Mouse (Mus musculus): Measurements from ENCODE around the gene Patj. TPM values are rescaled to one million over a fixed set of nuclear protein-coding genes. Genes with fewer than 3 reads are reported as not detected.

The Patj gene
- polyA plus RNA-seq, 1 experiment from 2014 or later = 2.8 TPM

- Histone ChIP-seq H3K4me2 (ENCODE audit: low read depth, low read length) (no peak overlapping the region), H3K9ac (replicated peaks) (no peak overlapping the region), H3K27ac (ENCODE audit: low read depth) (no peak overlapping the region), H3K4me1 (ENCODE audit: insufficient read depth) (no peaks in the 10 kb centered on the region), H3K9me3 (ENCODE audit: low read length) (no peaks in the 10 kb centered on the region), H3K36me3 (replicated peaks; ENCODE audit: insufficient read depth, low read length) (no peaks in the 10 kb centered on the region), H3K4me3 (ENCODE audit: low read depth, low read length) (no peak overlapping the region), H3K27me3 (ENCODE audit: insufficient read depth, low read length) (no peaks in the 10 kb centered on the region)
- no peak for DNase-seq
- ATAC-seq = 0 out of 2 replicates have a peak, but pooled peaks have one; percentile 23
- WGBS (ENCODE audit: insufficient replicate concordance) = 65% methylated on average over 2 of the region's 2 CpGs
- TF ChIP-seq CTCF (IDR thresholded peaks at IDR 0.05; ENCODE audit: low read depth) = no peak
- no peak for TF ChIP-seq EP300 (IDR thresholded peaks at IDR 0.05; ENCODE audit: low read depth)
Measured at GRCm38 (mm10) chr4:98610501-98610900, 214.9 kb downstream of the Patj start.

DNA sequence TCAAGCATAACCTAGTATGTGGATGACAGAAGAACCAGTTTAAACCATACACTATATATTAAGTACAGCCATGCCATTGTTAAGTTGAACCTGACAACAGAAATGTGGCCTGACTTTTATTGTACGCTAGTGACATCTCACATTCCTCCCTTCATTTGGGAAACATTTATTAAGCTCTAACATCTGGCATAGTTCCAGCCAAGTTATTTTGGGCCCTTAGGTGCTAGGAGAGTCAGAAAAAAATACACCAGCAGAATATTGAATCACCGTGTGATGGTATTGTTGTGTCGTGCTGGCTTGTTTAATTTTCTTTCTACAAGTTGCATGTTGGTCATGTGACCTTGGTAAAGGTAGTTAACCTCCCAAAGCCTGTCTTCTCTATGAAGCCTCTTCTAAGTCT lies 218.8 kb downstream of the Patj start:
- H3K9ac ChIP-seq (replicated peaks) = no peak overlapping the region
- H3K9me3 ChIP-seq (ENCODE audit: low read length) = no peaks in the 10 kb centered on the region
- ATAC-seq (no peak), DNase-seq (no peak)
- H3K4me1 ChIP-seq (ENCODE audit: insufficient read depth) = no peaks in the 10 kb centered on the region
- H3K27me3 ChIP-seq (ENCODE audit: insufficient read depth, low read length) = no peaks in the 10 kb centered on the region
- H3K27ac ChIP-seq (ENCODE audit: low read depth) = no peak overlapping the region
- WGBS (ENCODE audit: insufficient replicate concordance) = 85% methylated on average over 3 of the region's 3 CpGs
- no peak overlapping the region for H3K4me3 ChIP-seq (ENCODE audit: low read depth, low read length)
- no peak for TF ChIP-seq EP300 (IDR thresholded peaks at IDR 0.05; ENCODE audit: low read depth)
- H3K36me3 ChIP-seq (replicated peaks; ENCODE audit: insufficient read depth, low read length) = no peaks in the 10 kb centered on the region
- H3K4me2 ChIP-seq (ENCODE audit: low read depth, low read length) = no peak overlapping the region

GRCm38 (mm10) chr4:98619199-98619598 lies 223.6 kb downstream of the Patj start:
- DNase-seq (no peak), ATAC-seq (no peak)
- Histone ChIP-seq H3K4me3 (ENCODE audit: low read depth, low read length) (no peak overlapping the region), H3K36me3 (replicated peaks; ENCODE audit: insufficient read depth, low read length) (no peaks in the 10 kb centered on the region), H3K4me1 (ENCODE audit: insufficient read depth) (no peaks in the 10 kb centered on the region), H3K27ac (ENCODE audit: low read depth) (no peak overlapping the region), H3K4me2 (ENCODE audit: low read depth, low read length) (no peak overlapping the region), H3K27me3 (ENCODE audit: insufficient read depth, low read length) (no peaks in the 10 kb centered on the region), H3K9me3 (ENCODE audit: low read length) (no peaks in the 10 kb centered on the region), H3K9ac (replicated peaks) (no peak overlapping the region)
- 76% methylated on average over 6 of the region's 6 CpGs for WGBS (ENCODE audit: insufficient replicate concordance)
- TF ChIP-seq EP300 (IDR thresholded peaks at IDR 0.05; ENCODE audit: low read depth) (no peak), CTCF (IDR thresholded peaks at IDR 0.05; ENCODE audit: low read depth) (no peak)

DNA sequence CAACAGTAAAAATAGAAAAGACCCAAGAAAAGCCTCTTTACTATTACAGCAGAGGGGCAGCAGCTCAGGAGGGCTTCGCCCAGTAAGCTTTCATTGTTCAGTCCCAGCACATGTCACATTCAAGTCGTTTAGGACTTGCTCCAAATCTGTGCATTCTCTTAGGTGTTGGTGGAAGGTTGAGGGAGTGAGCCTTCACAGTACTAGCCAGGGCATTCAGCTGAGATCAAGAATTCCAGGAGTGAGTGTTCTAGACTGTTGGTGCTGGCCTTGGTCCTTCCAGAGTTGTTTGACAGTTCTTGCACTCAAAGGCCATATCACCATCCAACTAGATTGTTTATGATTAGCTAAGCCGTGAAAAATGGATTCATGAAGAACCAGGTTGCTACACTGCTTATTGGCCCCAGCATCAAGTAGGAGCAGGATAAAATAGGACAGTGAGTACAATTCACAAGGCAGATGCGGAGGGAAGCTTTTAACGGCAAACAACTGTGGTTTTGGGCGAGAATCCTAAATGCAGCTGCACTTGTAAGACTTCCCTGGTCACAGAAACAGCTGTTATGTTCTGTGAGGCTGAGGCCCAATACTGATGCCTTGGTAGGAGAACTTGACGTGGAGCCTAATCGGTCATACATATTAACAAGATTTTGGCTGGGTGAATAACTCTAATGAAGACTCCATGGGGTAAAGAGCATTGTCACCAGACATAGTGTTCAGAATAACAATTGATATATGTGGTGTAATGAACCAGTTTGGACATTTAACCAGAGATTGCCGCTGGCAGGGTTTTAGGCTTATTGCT lies 225.6 kb downstream of the Patj start:
- Histone ChIP-seq H3K27me3 (ENCODE audit: insufficient read depth, low read length) (no peaks in the 10 kb centered on the region), H3K9ac (replicated peaks) (no peak overlapping the region), H3K27ac (ENCODE audit: low read depth) (no peak overlapping the region), H3K4me3 (ENCODE audit: low read depth, low read length) (no peak overlapping the region), H3K9me3 (ENCODE audit: low read length) (no peaks in the 10 kb centered on the region), H3K36me3 (replicated peaks; ENCODE audit: insufficient read depth, low read length) (no peaks in the 10 kb centered on the region), H3K4me1 (ENCODE audit: insufficient read depth) (no peaks in the 10 kb centered on the region), H3K4me2 (ENCODE audit: low read depth, low read length) (no peak overlapping the region)
- WGBS (ENCODE audit: insufficient replicate concordance) = 77% methylated on average over 9 of the region's 9 CpGs
- no peak for DNase-seq
- TF ChIP-seq EP300 (IDR thresholded peaks at IDR 0.05; ENCODE audit: low read depth) (no peak), CTCF (IDR thresholded peaks at IDR 0.05; ENCODE audit: low read depth) (no peak)
- no peak for ATAC-seq

GRCm38 (mm10) chr4:98622180-98622579 lies 226.6 kb downstream of the Patj start:
- TF ChIP-seq EP300 (IDR thresholded peaks at IDR 0.05; ENCODE audit: low read depth) (no peak), CTCF (IDR thresholded peaks at IDR 0.05; ENCODE audit: low read depth) (no peak)
- Histone ChIP-seq H3K4me2 (ENCODE audit: low read depth, low read length) (no peak overlapping the region), H3K4me3 (ENCODE audit: low read depth, low read length) (no peak overlapping the region), H3K27ac (ENCODE audit: low read depth) (no peak overlapping the region), H3K9me3 (ENCODE audit: low read length) (no peaks in the 10 kb centered on the region), H3K4me1 (ENCODE audit: insufficient read depth) (no peaks in the 10 kb centered on the region), H3K9ac (replicated peaks) (no peak overlapping the region), H3K36me3 (replicated peaks; ENCODE audit: insufficient read depth, low read length) (no peaks in the 10 kb centered on the region), H3K27me3 (ENCODE audit: insufficient read depth, low read length) (no peaks in the 10 kb centered on the region)
- ATAC-seq = no peak
- 63% methylated on average over 1 of the region's 1 CpGs for WGBS (ENCODE audit: insufficient replicate concordance)
- no peak for DNase-seq

DNA sequence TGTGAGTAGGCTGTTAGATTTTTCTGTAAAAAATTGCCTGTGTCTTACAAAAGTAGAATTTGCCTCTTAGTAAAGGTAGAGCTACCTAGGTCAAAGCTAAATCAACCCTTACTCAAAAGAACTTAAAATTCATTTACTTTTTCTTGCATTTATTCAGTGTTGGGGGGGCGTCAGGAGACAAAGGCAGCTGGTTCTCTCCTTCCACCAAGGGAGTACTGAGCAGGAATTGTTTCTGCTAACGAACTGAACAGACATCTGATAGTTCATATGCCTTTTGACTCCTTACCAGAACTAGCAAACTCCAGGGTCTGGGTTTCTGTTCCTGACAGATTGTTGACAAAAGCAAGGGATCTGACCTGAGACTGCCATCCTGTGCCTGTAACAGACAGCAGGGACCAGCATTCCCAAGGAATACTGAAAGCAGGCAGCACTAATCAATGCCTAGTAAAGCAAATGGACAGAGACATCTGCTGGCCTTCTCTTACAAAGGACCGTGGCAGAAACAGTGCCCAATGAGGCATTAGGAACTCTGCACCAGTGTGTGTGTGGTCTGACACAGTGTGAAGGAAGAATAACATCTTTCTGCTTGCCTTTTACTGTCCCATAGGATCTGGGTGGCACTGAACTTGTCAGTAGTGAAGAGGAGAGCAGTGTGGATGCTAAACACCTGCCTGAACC lies 227.6 kb downstream of the Patj start:
- no peak overlapping the region for H3K4me3 ChIP-seq (ENCODE audit: low read depth, low read length)
- H3K9ac ChIP-seq (replicated peaks) = no peak overlapping the region
- no peaks in the 10 kb centered on the region for H3K36me3 ChIP-seq (replicated peaks; ENCODE audit: insufficient read depth, low read length)
- TF ChIP-seq CTCF (IDR thresholded peaks at IDR 0.05; ENCODE audit: low read depth) (no peak), EP300 (IDR thresholded peaks at IDR 0.05; ENCODE audit: low read depth) (no peak)
- no peaks in the 10 kb centered on the region for H3K27me3 ChIP-seq (ENCODE audit: insufficient read depth, low read length)
- ATAC-seq (no peak), DNase-seq (no peak)
- no peak overlapping the region for H3K27ac ChIP-seq (ENCODE audit: low read depth)
- no peaks in the 10 kb centered on the region for H3K9me3 ChIP-seq (ENCODE audit: low read length)
- H3K4me1 ChIP-seq (ENCODE audit: insufficient read depth) = no peaks in the 10 kb centered on the region
- H3K4me2 ChIP-seq (ENCODE audit: low read depth, low read length) = no peak overlapping the region
- 68% methylated on average over 3 of the region's 3 CpGs for WGBS (ENCODE audit: insufficient replicate concordance)

Data from liver, postnatal 0 days (tissue).